Mouse (Mus musculus) cerebellum, adult (tissue): ENCODE measurements around the gene Dennd4c.
"Not testable (repeated sequence)": the region's sequence is repeated elsewhere in the genome, so short reads cannot be mapped to it uniquely, and the experiment has no call there.

ENCODE experiments used
- ATAC-seq: cut with Nextera tagmentation; 2 replicates; pipeline ENCODE4 v1.9.2; 2017; ENCODE audit warnings: mild to moderate bottlenecking, moderate library complexity, mixed read lengths; ENCODE audit not compliant: insufficient number of reproducible peaks, low FRiP score, low TSS enrichment

Gene Dennd4c

DNA sequence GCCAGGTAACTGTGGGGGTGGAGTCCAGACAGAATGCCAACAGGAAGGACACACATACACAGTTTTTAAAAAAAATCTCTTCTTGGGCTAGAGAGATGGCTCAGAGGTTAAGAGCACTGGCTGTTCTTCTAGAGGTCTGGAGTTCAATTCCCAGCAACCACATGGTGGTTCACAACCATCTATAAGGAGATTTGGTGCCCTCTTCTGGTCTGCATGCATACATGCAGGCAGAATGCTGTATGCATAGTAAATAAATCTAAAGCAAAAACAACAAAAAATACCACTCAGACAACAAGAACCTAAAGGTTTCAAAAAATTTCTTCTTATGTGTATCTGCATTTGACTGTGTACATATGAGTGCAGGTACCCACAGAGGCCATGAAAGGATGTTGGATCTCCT lies 16.0 kb downstream of the Dennd4c start:
- ATAC-seq: no peak

DNA sequence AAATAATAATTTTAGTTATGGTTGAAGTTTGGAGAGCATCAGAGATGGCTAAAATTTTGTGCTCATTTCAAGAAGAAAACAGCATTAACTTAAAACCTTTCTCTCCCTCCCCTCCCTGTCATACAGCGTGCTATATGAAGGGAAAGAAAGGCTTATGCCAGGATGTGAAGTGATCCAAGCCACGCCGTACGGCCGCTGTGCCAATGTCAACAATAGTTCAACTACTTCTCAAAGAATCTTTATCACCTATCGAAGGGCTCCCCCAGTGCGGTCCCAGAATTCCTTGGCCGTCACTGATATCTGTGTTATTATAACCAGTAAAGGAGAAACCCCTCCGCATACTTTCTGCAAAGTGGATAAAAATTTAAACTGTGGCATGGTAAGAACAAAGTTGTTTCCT lies 29.2 kb downstream of the Dennd4c start:
- ATAC-seq: no peak

DNA sequence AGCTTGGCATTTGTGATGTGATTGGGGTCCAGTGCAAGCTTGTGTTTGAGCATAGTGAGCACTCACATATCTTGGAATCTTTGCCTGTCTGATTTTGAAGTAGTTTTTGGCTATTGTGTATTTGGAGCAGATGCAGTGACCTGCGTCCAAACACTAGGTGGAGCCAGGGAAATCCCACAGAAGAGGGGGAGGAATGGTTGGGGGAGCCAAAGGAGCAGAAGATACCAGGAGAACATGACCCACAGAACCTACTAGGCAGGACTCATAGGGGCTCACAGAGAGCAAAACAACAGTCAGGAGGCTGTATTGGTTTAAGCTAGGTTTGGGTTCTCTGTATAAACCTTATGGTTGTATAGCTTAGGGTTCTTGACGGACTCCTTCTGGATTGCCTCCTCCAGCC lies 62.2 kb downstream of the Dennd4c start:
- peak; percentile 61 for ATAC-seq

DNA sequence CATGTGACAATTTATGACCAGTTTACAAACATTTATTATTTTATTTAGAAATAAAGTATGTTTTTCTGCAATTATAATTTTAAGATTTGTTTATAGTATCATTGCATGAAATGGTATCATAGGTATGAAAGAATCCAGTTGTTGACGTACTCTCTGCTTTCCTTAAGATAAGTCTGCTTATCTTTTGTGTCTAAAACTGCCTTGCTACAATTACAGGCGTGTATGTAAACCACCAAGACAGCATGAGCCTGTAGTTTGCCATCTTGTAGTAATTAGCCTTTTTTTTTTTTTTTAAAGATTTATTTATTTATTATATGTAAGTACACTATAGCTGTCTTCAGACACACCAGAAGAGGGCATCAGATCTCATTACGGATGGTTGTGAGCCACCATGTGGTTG lies 66.5 kb downstream of the Dennd4c start:
- ATAC-seq: no peak

DNA sequence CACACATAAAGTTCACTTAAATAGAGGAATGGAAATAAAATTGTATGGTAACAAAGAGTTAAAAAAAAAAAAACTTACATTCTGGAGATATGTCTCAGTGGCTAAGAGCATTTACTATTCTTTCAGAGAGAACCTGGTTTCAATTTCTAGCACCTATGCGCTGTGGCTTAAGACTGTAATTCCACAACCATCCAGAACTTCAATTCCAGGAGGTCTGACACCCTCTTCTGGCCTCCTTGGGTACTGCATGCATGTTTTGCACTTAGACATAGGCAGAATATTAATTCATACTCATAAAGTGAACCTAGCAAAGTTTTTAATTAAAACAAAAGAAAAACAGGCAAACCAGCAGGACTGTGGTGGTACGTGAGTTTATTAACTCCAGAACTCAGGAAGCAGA lies 74.8 kb downstream of the Dennd4c start:
- ATAC-seq: no peak

DNA sequence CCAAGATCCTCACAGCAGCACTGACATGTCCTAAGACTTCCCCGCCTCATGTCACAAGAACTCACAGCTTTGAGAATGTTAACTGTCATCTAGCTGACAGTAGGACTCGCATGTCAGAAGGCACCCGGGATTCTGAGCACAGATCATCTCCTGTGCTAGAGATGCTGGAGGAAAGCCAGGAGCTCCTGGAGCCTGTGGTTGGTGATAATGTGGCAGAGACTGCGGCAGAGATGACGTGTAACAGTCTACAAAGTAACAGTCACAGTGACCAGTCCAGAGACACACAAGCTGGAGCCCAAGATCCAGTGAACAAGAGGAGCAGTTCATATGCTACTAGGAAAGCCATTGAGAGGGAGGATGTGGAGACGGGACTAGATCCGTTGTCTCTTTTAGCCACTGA lies 76.8 kb downstream of the Dennd4c start:
- ATAC-seq: no peak

DNA sequence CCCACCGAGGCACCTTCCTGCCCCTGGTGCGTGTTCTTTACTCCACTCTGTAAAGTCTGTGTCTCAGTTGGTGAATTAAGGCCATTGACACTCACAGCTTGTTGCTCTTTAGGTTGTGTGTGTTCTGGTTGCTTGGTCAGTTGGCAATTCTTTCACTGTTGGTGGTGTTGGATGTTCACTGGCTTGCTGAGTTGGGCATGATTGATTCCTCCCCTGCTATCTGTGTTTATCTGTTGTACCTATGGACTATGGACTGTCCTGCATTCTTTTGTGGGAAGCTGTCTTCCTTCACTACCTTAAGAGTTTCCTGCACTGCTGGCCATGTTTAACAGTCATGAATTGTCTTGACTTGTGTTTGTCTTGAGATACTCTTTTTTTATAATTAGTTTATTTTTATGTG lies 83.5 kb downstream of the Dennd4c start:
- no peak for ATAC-seq

DNA sequence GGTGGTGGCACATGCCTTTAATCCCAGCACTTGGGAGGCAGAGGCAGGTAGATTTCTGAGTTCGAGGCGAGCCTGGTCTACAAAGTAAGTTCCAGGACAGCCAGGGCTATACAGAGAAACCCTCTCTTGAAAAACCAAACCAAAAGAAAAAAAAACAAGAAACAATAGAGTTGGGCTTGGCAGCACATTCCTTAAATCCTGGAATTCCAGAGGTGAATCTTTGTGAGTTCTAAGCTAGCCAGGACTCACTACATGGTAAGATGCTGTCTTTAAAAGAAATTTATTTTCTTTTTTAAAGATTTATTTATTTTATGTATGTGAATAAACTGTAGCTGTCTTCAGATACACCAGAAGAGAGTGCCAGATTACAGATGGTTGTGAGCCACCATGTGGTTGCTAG lies 92.8 kb downstream of the Dennd4c start:
- not testable (repeated sequence) for ATAC-seq

DNA sequence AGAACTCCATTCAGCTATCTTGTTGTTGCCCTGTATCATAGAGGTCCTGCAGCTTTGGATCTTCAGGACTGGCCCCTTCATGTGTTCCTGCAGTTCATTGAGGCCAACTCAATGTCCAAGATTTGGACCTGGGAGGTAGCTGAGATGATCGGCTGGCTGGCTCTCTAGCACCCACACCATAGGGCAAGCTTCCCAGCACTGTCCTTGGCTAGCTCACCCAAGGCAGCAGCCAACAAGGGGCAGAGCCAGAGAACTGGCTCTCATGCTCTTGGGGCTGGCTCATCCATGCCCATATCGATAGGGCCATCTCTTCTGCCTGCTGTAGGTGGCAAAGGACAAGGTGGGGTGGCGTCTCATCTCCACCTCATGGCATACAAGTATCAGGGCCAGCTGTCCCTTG lies 97.0 kb downstream of the Dennd4c start:
- ATAC-seq: peak; percentile 74

DNA sequence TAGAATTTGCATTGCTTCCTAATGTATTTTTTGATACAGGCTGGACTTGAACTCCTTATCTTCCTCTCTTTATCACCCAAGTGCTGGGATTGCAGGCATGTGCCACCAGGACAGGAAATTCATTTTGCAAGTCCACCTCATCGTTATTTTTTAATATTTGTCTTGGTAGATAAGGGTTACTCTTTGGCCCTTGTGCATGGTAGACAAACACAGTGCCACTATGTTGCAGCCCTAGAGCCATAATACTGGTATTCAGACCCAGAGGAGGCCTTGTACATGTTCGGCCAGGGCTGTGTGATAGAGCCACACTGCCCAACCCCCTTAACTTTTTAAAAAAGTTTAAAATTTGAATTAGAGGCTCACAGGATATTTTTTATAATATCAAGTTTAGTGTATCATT lies 98.9 kb downstream of the Dennd4c start:
- ATAC-seq: no peak

DNA sequence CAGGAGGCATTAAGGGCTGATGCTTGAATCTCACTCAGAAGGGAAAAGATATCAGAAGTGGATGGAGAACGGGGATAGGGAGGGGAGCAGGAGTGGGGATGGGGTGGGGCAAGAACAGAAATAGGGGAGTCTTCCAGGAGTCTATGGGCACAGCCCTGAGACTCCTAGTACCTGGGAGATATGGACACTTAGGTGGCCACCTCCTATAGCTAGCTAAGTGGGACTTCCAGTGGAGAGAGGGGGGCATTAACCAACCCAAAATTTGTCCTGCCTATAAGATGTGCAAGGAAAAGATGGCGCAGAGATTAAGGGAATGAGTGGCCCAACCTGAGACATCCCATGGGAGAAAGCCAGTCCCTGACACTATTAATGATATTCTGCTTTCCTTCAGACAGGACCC lies 103.0 kb downstream of the Dennd4c start:
- no peak for ATAC-seq

DNA sequence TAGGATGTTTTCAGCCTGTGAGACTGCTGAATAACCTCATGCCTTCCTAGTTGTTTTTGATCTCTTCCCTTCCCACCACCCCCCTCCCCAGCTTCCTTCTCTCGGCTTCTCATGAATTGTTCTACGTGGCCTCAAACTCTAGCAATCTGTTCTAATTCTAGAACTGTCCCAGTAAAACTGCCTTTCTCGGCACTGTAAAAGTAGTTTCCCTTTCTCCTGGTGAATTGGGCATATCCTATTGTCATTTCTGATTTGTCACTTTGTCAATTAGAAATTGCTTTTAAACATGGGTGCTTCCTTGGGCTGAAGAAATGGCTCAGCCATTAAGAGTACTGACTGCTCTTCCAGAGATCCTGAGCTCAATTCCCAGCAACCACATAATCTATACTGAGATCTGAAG lies 103.7 kb downstream of the Dennd4c start:
- ATAC-seq: no peak

DNA sequence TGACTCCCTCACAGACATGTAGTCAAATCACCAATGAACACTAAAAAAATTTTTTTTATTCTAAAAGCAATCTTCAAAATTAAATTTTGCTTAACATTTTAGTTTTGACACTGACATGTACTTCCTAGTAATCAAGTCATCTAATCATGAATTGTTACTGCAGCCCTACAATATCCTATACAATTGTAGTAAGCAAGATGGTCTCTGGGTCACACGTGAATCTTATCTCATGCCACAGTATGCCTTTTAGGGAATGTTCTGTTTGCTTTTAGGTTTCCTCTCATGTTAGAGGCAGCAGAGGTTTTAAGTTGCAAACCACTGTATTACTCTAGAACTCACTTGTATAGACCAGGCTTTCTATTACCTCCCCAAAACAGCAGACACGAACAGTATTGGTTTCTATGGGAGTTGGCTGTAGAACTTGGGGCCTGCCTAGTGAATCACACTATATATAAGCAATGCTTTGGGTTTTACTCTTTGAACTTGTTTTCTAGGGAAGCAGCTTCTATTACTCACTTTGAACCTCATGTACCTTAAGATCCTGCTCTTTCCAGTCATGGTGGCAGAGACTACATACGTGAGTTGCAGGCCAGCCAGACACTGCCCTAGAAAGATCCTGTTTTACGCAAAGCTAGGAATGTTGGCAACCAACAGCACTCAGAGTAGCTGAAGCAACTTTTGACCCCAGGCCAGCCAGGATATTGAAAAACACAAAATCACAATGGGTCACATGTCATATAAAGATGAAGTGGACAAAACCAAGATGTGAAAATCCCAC lies 104.6 kb downstream of the Dennd4c start:
- ATAC-seq: no peak

DNA sequence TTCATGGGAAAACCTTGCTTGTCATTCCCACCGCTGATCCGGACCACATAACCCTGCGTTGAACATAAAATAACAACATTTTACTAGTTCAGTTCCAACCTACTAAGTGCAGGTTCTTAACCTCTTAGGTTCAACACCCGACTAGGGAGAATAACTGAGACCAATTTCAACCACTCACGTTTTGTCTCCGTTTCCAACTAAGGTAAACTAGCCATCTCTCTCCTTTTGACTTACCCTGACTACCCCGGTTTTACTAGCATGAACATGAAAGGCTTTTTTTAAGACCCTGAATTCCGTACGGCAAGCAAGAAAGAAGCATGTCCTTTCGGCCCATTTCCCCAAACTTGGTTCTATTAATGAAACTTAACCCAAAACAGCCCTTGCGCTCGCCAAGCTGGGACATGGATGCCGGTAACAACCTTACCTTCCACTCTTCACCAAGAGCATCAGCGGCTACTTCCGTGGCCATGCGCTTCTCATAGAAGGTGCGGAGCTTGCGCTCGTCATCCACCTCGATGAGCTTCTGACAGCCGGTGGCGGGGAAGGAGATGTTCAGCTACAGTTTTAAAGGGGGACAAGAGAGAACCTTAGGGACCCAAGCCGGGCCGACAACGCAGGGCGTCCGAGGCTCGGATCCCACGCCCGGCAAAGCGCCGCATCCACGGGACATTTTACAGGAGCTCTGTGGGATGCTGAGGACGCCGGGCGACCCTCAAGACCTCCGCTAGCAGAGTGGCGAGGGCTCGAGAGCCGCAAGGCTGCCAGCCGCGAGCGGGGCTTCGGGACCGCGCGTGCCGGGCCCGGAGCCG lies 108.2 kb downstream of the Dennd4c start:
- ATAC-seq: no peak

DNA sequence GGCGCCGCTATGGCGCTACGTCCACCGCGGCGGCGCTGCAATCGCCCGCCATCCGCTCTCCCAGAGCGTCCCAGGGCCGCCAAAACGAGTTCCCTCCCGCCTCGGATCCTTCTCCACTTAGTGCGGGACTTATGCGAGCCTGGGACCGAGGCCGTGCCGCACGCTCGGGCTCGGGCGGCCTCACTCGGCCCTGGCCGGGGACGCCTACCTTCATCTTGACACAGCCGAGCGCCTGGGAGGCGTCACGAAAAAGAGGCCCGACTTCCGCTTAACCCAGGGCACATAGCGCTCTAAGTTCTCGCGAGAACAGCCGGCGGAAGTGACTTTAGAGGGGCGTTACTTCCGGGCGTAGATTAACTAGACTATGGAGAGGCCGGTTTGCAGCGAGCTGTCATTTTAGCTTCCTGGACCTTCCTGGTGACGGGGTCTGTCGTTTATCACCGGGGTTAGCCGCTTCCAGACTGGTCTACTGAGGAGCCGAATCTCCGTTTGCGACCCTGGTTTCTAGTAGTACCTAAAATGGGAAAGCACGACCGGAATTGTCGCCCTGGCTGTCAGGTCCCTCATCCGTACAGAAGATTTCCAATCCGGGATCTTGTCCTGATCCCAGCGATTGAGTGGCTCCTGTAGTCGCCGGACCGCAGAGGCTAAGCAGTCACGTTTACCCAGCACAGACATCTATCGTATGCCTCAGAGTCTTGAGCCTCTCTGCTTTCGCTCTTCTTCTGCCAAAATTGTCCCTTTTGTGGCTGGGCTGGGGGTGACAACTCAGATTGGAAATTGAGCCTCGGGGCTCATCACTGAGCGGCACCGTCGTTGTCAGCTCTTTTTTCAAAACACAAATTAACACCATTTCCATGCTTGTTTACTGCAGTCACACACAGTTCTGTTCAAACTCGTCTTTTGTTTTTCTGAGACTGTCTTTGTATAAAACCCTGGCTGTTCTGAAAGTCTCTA lies 109.0 kb downstream of the Dennd4c start, which contains the start of gene Rps6:
Rps6 (minus strand) TSS at position 300 of the 957 bp plus-strand sequence.
- ATAC-seq: peak; percentile 98

DNA sequence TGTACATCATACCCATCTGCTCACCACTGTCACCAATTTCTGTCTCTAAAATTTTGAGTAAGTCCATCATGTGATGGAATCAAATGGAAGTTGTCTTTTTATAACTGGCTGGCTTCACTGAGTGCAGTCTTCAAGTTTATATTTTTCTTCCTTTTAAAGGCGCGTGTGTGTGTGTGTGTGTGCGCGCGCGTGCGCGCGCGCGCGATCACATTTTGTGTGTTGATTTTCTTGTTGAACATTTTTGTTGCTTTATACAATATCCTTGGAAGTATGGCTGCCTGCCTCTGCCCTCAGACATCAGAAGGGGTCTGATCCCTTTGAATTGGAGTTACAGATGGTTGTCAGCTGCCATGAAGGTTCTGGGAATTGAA lies 109.7 kb downstream of the Dennd4c start:
- no peak for ATAC-seq

DNA sequence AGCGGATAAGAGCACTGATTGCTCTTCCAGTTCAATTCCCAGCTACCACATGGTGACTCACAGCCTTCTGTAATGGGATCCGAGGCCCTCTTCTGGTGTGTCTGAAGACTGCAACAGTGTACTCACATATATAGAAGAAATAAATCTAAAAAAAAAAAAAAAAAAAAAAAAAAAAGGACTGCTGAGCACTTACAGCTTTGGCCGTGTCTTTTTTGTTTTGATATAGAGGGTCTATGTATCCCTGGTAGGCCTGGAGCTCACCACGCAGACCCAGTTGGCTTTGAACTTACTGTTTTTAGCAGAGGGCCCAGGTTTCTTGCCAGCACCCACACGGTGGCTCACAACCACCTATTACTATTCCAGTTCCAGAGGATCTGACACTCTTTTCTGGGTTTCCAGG lies 115.7 kb downstream of the Dennd4c start:
- no peak for ATAC-seq

DNA sequence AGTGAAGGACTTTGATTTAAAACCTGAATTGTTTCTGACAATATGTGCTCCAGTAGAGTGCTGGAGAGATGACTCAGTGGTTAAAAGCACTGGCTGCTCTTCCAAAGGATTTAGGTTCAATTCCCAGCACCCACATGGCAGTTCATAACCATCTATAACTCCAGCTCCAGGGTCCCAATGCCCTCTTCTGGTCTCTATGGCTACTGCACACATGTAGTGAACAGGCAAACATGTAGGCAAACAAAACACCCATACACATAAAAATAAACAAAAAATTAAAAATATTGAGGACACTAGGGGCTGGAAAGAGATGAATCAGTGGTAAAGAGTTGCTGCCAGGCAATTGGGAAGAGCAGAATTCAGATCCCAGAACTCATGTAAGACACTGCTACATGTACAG lies 123.6 kb downstream of the Dennd4c start:
- ATAC-seq: no peak

DNA sequence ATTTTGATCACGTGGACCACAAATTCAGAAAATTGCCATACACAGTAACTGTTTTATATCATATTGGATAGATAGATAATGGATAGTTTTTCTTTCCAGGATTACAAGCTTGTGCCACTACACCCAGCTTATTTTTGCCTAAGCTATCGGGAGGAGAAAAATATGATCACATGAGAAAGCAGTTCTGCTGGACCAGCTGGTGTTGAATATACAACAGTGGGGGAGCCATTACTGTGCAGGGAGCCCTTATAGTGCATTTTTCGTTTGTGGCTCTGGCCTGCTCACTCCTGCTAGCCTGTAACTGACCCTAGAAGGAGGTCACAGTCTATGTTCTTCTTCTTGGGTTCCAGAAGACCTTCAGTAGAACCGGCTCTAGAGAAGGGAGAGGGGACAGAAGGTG lies 124.7 kb downstream of the Dennd4c start:
- no peak for ATAC-seq

DNA sequence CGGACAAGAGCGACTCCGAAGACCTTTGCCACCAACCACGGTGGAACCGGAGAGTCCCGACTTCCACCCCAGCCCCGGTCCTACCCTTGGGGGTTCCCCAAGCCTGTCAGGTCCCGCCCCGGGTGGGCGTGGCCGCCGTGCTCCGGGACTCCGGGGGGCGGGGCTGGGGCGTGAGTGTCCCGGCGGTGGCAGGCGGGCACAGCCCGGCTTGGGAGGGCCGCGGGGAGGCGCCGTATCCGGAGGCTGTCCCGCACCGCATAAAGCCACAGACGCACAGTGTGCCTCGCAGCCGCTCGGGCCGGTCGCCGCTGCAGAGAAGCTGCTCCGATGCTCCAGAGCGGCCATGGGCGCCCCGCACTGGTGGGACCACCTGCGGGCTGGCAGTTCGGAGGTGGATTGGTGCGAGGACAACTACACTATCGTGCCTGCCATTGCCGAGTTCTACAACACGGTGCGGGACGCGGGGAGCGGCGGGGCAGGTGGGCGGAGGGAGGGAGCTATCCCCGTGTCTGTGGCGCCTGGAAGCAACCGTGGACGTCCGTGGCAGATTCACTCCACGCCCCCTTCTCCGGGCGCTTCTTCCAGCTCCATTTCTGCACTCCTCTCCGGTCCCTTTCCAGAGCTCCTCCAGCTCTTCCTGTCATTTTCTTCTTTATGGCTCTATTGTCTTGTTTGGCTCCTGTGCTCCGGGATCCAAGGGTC lies 125.9 kb downstream of the Dennd4c start, which contains the start of gene Acer2:
Acer2 (plus strand) TSS at position 251 of the 702 bp plus-strand sequence.
- peak; percentile 84 for ATAC-seq
